Mouse (Mus musculus): Measurements from ENCODE around the gene Sox1.

Sox1 gene

GRCm38 (mm10) chr8:12399421-12400205 is 4.5 kb downstream of the Sox1 start:
- ChIA-PET CTCF (interaction anchor here in 2 of 4 experiments (0.6 to 0.7 kb wide), 3 partner anchors 11 to 130 kb away, joined by 3 to 11 read pairs (median 3); no protein-coding TSS in a partner anchor), POLR2A (interaction anchor here in 3 of 4 experiments (0.7 to 1.5 kb wide), 3 partner anchors 29 to 224 kb away, joined by 3 to 6 read pairs (median 6); no protein-coding TSS in a partner anchor)

DNA sequence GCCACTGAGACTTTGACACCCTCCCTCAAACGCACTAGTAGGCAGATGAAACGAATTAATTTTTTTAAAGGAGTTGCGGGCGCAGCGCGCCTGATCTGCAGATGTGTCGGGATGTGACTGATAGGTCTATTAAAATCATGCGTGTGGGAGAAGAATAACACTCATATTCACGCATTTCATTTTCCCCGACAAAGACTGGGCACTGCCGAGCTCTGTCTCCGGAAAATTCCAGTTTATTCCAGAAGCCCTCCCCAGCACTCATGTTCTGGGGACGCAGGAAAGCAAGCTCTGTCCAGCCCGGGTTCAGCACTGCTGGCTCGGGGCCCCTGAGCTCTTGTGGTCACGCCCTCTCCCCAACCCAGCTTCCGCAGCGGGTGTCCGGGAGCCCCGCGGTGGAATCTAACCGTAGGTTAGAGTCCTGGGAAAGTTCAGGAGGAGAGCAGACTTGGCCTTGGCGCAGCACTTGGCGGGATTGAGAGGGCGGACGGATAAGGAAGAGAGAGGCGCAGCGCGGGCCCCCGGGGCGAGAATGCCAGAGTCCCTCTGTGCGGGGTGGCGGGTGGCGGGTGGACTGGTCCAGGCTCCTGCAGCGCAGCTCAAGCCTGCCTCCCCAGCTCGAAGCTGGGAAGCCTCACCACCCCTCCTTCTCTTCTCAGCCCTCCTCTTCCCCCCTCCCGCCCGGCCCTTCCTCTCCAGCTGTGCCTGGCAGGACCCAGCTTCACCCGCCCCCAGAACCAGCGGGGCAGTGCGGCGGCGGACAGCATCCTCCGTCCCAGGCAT is 5.7 kb downstream of the Sox1 start:
- CTCF ChIA-PET, result interaction anchor here (0.5 to 1.6 kb wide), 10 partner anchors 9 to 853 kb away, joined by 3 to 7 read pairs (median 3); no protein-coding TSS in a partner anchor
- POLR2A ChIA-PET, result interaction anchor here (0.6 to 1.8 kb wide), 20 partner anchors 10 to 189 kb away, joined by 3 to 10 read pairs (median 3); no protein-coding TSS in a partner anchor

DNA sequence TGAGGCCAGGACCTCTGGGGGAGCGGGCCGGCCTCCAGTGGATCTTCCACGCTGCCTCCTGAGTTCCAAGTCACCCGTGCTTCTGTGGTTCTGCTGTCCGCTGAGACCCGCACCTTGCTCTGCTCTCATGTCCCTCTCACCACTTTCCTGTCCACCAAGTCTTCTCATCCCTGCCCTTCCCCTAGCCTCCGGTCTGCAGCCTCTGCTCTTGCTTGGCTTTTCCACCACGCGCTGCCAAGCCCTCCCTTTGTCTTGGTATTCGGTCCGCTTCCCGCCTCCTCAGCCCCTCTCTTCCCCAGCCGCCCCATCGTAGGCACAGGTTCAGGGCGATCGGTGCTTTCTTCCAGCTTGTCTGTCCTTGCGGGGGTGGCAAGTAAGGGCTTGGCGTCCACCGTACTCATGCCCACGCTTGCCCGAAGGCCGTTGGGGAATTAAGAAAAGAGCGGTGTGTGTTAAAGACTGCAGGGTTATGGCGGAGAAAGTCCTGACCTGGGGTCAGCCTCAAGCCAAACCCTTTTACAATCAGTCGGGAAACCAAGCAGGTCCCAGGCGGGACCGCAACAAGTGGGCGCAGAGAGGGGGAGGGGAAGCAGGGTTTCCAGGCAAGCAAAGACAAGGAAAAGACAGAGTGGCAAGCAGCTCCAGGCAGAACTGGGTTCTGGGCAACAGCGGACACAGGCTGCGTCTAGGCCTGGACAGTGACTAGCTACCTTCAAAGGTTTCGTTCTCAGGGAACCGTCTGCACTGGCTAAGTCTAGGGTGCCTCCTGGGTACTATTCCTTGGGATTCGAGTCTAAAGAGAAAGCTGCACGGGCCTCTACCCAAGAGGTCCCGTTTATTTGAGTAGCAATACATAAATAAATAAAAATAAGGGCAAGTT is 6.5 kb downstream of the Sox1 start:
- CTCF ChIA-PET, result interaction anchor here in 3 of 4 experiments (0.5 to 1.6 kb wide), 11 partner anchors 8 to 854 kb away, joined by 3 to 7 read pairs (median 4); no protein-coding TSS in a partner anchor
- POLR2A ChIA-PET, result interaction anchor here (0.6 to 1.8 kb wide), 19 partner anchors 9 to 208 kb away, joined by 3 to 10 read pairs (median 3); no protein-coding TSS in a partner anchor

GRCm38 (mm10) chr8:12402709-12403108 is 7.6 kb downstream of the Sox1 start:
- ChIA-PET POLR2A (interaction anchor here in 1 of 4 experiments (0.6 to 1.1 kb wide), 2 partner anchors 12 to 457 kb away, joined by 4 to 5 read pairs; no protein-coding TSS in a partner anchor), CTCF (interaction anchor here in 3 of 4 experiments (0.6 to 1.3 kb wide), 3 partner anchors 12 to 153 kb away, joined by 4 to 8 read pairs (median 4); no protein-coding TSS in a partner anchor)

GRCm38 (mm10) chr8:12408020-12408419 is 12.9 kb downstream of the Sox1 start:
- POLR2A ChIA-PET, result interaction anchor here in 1 of 4 experiments (0.6 kb wide), 1 partner anchor 90 kb away, joined by 3 read pairs; no protein-coding TSS in a partner anchor
- CTCF ChIA-PET, result interaction anchor here in 1 of 4 experiments (0.7 kb wide), 1 partner anchor 87 kb away, joined by 3 read pairs; no protein-coding TSS in a partner anchor

- CTCF ChIA-PET, result interaction anchor here in 2 of 4 experiments (0.7 to 1.2 kb wide), 2 partner anchors 9 to 151 kb away, joined by 3 read pairs; no protein-coding TSS in a partner anchor
- POLR2A ChIA-PET, result interaction anchor here in 1 of 4 experiments (0.6 kb wide), 1 partner anchor 77 kb away, joined by 4 read pairs; no protein-coding TSS in a partner anchor
These were observed 14.9 kb downstream of the Sox1 start for GRCm38 (mm10) chr8:12409976-12410375.

DNA sequence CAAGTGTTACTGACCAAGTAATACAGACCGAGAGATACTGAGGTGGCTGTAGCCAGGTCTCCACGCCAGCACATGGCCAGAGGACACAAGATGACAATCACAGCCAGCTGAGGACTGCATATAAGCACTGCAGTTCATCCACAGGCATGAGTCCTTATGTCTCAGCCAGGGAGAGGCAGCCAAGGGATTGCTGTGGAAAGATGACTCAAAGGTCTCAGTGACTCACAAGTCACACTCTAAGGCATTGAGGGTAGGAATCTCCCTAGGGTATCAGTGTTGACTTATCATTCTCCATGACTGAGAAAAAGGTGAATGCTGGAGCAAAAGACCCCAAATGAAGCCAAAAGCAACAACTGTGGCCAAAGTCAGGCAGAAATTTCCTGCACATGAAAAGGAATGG is 22.0 kb downstream of the Sox1 start:
- CTCF ChIA-PET, result no interaction called here

GRCm38 (mm10) chr8:12420537-12420936 is 25.4 kb downstream of the Sox1 start:
- ChIA-PET POLR2A (interaction anchor here in 1 of 4 experiments (0.8 to 0.9 kb wide), 2 partner anchors 17 to 18 kb away, joined by 3 read pairs; no protein-coding TSS in a partner anchor), CTCF (interaction anchor here in 3 of 4 experiments (0.8 to 3.8 kb wide), 10 partner anchors 11 to 321 kb away, joined by 3 to 15 read pairs (median 4); no protein-coding TSS in a partner anchor)

More for the DNA sequence above, 22.0 kb downstream of the Sox1 start:
- POLR2A ChIA-PET, result interaction anchor here in 1 of 4 experiments (0.8 kb wide), 1 partner anchor 22 kb away, joined by 3 read pairs; no protein-coding TSS in a partner anchor

GRCm38 (mm10) chr8:12425906-12426305 is 30.8 kb downstream of the Sox1 start:
- CTCF ChIA-PET, result no interaction called here
- POLR2A ChIA-PET, result interaction anchor here in 1 of 4 experiments (0.6 kb wide), 1 partner anchor 750 kb away, joined by 4 read pairs; no protein-coding TSS in a partner anchor

DNA sequence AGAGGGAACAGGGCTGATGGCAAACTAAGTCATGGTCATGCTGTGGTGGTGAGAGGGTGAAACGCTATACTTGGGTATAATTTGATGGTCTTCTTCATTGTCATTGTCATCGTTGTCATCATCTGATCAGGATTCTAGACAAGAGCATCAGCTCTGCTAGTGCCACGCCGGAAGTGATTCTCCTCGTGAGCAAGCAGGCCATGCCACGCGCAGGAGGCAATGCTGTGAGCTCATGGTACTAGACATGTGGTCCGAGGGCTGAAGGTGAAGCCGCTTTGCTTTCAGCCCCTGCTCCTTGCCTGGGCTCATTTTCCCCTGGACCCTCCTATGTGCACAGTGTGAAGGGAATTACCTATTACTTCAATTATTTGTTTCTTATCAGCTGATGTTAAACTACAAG is 32.3 kb downstream of the Sox1 start:
- ChIA-PET CTCF (no interaction called here), POLR2A (interaction anchor here in 2 of 4 experiments (1.3 to 5.3 kb wide), 3 partner anchors 11 to 85 kb away, joined by 3 to 45 read pairs (median 8); no protein-coding TSS in a partner anchor)

DNA sequence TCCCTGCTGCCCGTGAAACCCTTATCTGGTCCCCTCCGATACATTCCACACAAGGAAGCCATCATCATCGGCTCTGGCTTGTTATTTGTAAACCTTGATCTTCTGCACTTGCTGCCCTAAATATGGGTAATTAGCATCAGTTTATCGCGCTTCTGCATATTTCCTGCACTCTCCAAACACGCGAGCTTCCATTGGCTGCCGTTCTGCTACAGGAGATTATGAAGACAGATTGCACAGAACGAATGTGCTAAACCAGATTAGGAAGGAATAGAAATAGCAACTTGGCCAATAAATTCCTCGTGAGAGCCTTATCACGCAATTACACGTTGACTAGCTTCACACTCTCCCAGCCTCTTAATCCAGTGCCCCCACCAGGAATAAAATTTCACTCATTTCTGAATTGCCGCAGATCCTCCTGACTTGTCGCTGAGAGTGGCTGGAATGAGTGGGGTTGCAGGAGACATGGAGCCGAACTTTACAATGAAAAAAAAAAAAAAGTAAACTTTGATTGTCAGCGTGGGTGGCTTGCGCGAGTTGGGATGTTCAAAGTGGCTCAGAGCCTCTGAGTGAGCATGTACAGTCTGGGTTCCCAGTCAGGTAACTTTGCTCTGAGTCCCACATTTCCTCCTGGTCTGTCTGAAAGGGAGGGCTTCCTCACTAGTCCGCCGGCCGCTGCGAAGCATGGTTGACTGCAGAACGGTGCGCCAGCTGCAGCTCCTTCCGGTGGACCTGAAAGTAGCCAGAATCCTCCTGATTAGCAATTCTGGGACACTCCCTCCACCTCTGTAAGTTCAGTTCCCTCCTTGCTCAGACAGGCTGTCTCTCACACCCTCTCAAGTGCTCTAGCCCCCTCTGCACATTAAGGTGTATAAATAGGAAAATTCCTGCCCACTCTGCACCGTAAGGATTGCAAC is 33.0 kb downstream of the Sox1 start:
- POLR2A ChIA-PET, result interaction anchor here (0.6 to 5.3 kb wide), 12 partner anchors 11 to 828 kb away, joined by 3 to 45 read pairs (median 3); no protein-coding TSS in a partner anchor
- CTCF ChIA-PET, result interaction anchor here in 3 of 4 experiments (0.6 to 0.8 kb wide), 4 partner anchors 15 to 1413 kb away, joined by 3 to 6 read pairs (median 3); no protein-coding TSS in a partner anchor

DNA sequence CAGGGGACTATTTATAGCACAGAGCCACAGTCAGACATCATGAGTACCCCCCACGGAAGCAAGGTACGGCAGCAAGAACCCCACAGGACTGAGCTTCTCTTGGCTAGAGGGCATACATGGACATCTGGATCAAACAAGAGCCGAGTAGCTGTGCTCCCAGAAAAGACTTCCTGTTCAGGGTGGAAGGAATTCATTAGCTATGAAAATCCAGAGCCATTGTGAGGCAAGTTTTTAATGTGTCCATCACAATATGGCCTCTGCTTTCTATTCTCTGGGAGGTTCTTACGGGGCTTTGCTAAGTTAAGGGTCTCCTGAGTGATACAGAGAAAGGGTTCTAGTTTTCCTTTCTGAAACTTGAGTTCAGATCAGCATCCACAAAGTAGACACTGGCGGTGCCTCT is 33.8 kb downstream of the Sox1 start:
- ChIA-PET CTCF (interaction anchor here in 2 of 4 experiments (0.6 to 1.2 kb wide), 2 partner anchors 28 to 133 kb away, joined by 3 read pairs; no protein-coding TSS in a partner anchor), POLR2A (interaction anchor here (0.6 to 5.3 kb wide), 9 partner anchors 10 to 71 kb away, joined by 3 to 45 read pairs (median 3); no protein-coding TSS in a partner anchor)

- POLR2A ChIA-PET, result interaction anchor here (0.5 to 5.3 kb wide), 11 partner anchors 9 to 469 kb away, joined by 3 to 45 read pairs (median 4); no protein-coding TSS in a partner anchor
- CTCF ChIA-PET, result interaction anchor here in 2 of 4 experiments (0.6 to 1.2 kb wide), 4 partner anchors 30 to 316 kb away, joined by 3 to 4 read pairs (median 3); no protein-coding TSS in a partner anchor
These were observed 34.6 kb downstream of the Sox1 start for GRCm38 (mm10) chr8:12429601-12430172.

DNA sequence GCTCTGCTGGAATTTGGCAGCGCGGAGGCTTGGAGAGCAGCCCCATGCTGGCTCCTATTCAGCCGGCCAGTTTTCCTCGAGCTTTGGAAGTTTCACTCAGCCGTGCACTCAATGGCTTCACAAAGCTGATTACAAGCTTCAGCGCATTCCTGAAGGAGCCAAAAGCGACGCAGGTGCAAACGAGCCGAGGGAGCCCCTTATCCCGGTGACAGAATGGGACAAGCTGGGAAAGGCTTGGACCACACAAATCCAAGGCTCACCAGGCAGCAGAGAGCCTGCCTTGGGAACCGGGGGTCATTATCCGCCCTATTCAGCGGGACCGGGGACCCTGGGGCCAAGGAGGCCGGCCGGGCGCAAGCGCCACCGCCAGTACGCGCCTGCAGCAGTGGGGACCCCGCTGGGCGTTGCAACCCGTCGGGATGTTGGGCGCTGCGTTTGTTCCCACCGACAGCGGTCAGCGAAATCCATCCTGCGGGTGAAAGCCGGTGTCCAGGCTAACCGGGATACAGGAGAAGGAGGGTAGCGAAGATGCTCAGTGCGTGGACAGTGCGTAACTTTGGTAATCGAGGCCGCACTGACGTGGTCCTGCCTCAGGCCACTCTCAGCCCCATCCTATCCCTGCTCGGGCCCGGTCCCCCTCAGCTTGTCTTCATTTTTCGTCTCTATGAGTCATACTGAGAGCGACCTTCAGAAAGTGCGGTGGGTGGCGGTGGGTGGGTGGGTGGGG is 35.2 kb downstream of the Sox1 start:
- ChIA-PET CTCF (interaction anchor here in 3 of 4 experiments (0.6 to 2.8 kb wide), 5 partner anchors 31 to 426 kb away, joined by 3 to 9 read pairs (median 4); no protein-coding TSS in a partner anchor), POLR2A (interaction anchor here in 3 of 4 experiments (1.0 to 5.3 kb wide), 12 partner anchors 8 to 117 kb away, joined by 3 to 45 read pairs (median 5); no protein-coding TSS in a partner anchor)

Measured in embryonic stem cell, embryonic (primary cell).